Mouse (Mus musculus) heart, embryonic 16.5 days (tissue): Measurements from ENCODE around the gene Ss18l2. TPM values are rescaled to one million over a fixed set of nuclear protein-coding genes. Genes with fewer than 3 reads are reported as not detected.

Source experiments
- ATAC-seq: fragments of 200-750 bp; cut with Nextera tagmentation; replicated peaks from 2 replicates; pipeline ENCODE4 v1.8.0; 2017; ENCODE audit warnings: moderate number of reproducible peaks; ENCODE audit not compliant: insufficient read depth, low FRiP score; ENCODE audit errors: extremely low read depth
- H3K27ac ChIP-seq: fragments of 300-500 bp; sonication (generic); 2 replicates; pipeline ENCODE4 v1.5.1; 2014; ENCODE audit warnings: mild to moderate bottlenecking, low read length, control low read depth, moderate library complexity
- H3K27me3 ChIP-seq: fragments of 300-500 bp; sonication (generic); 2 replicates; pipeline ENCODE4 v1.6.1; 2014; ENCODE audit warnings: low read length, mixed read lengths; ENCODE audit not compliant: control insufficient read depth, insufficient read depth
- H3K36me3 ChIP-seq: fragments of 300-500 bp; sonication (generic); 2 replicates; pipeline ENCODE4 v1.6.1; 2014; ENCODE audit not compliant: control insufficient read depth, insufficient read depth
- H3K4me1 ChIP-seq: fragments of 300-500 bp; sonication (generic); 2 replicates; pipeline ENCODE4 v1.6.1; 2014; ENCODE audit warnings: low read length, mixed read lengths; ENCODE audit not compliant: control insufficient read depth, insufficient read depth
- H3K4me2 ChIP-seq: fragments of 300-500 bp; sonication (generic); 2 replicates; pipeline ENCODE4 v1.6.1; 2014; ENCODE audit warnings: low read depth, mild to moderate bottlenecking, control low read depth, low read length
- H3K4me3 ChIP-seq: fragments of 300-500 bp; sonication (generic); 2 replicates; pipeline ENCODE4 v1.5.1; 2014; ENCODE audit warnings: mild to moderate bottlenecking, control low read depth, low read length
- H3K9ac ChIP-seq: fragments of 300-500 bp; sonication (generic); 2 replicates; pipeline ENCODE4 v1.6.1; 2014; ENCODE audit warnings: low read length, control low read depth
- H3K9me3 ChIP-seq: fragments of 300-500 bp; sonication (generic); replicated peaks from 2 replicates; pipeline ENCODE4 v1.6.1; 2016; ENCODE audit warnings: low read length; ENCODE audit not compliant: control insufficient read depth
- WGBS: fragments of 180-500 bp; shearing (Covaris S2); extraction: QIAGEN DNeasy Blood & Tissue Kit; methylation state at CpG from one replicate; pipeline ENCODE4 v1.1.7; 2014; 5-methylcytosine and 5-hydroxymethylcytosine counted together
- polyA plus RNA-seq: library from polyadenylated mRNA; unstranded; fragments of >200 nt; fragmentation: Nextera tagmentation; extraction: Ambion mirVana; gene quantifications from 2 replicates; pipeline ENCODE4 v1.2.1, GENCODE M21; 2015

Gene Ss18l2
- polyA plus RNA-seq, 1 experiment from 2014 or later, result 172 TPM

GRCm38 (mm10) chr9:121744051-121744450, 33.9 kb downstream of the Ss18l2 start:
- 85% methylated on average over 8 of the region's 8 CpGs for WGBS
- H3K4me3 ChIP-seq, result no peak overlapping the region
- no peaks in the 10 kb centered on the region for H3K27me3 ChIP-seq
- ATAC-seq, result no peak
- no peaks in the 10 kb centered on the region for H3K9me3 ChIP-seq
- no peaks in the 10 kb centered on the region for H3K4me1 ChIP-seq
- H3K9ac ChIP-seq, result no peak overlapping the region
- no peak overlapping the region for H3K27ac ChIP-seq
- H3K36me3 ChIP-seq, result peaks cover 74% of the 10 kb centered on the region
- no peak overlapping the region for H3K4me2 ChIP-seq

GRCm38 (mm10) chr9:121752774-121753173, 42.6 kb downstream of the Ss18l2 start:
- WGBS, result 95% methylated on average over 9 of the region's 9 CpGs
- H3K36me3 ChIP-seq, result peaks cover 74% of the 10 kb centered on the region
- no peak overlapping the region for H3K9ac ChIP-seq
- no peak overlapping the region for H3K27ac ChIP-seq
- peaks cover 3% of the 10 kb centered on the region for H3K4me1 ChIP-seq
- no peak overlapping the region for H3K4me2 ChIP-seq
- no peak overlapping the region for H3K4me3 ChIP-seq
- ATAC-seq, result no peak
- H3K9me3 ChIP-seq, result no peaks in the 10 kb centered on the region
- no peaks in the 10 kb centered on the region for H3K27me3 ChIP-seq

- no peak overlapping the region for H3K4me3 ChIP-seq
- no peaks in the 10 kb centered on the region for H3K9me3 ChIP-seq
- H3K4me1 ChIP-seq, result peaks cover 17% of the 10 kb centered on the region
- no peak overlapping the region for H3K27ac ChIP-seq
- H3K27me3 ChIP-seq, result no peaks in the 10 kb centered on the region
- no peak overlapping the region for H3K4me2 ChIP-seq
- no peak overlapping the region for H3K9ac ChIP-seq
- WGBS, result 85% methylated on average over 3 of the region's 3 CpGs
- ATAC-seq, result no peak
- peaks cover 58% of the 10 kb centered on the region for H3K36me3 ChIP-seq
These were observed 44.5 kb downstream of the Ss18l2 start for GRCm38 (mm10) chr9:121754624-121755023.

DNA sequence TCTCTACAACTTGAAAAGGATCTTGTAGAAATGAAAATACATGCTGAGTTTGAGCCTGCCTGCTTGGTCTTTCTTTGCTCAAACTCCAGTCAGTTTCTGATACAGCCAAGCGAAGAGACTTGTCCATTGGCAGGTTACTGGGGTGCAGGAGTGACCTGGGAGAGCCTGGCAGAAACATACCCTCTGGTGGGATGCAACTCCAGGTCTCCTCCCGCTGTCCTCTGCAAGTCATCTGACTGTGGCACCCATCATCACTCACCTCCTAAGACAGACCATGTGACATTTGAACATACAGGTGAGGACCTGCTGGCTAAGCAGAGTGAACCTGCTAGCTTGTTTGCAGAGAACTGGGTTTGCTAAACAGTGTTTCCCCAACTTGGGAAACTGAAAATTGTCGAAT, 46.7 kb downstream of the Ss18l2 start:
- no peak for ATAC-seq
- no peak overlapping the region for H3K4me3 ChIP-seq
- H3K36me3 ChIP-seq, result peaks cover 37% of the 10 kb centered on the region
- H3K9me3 ChIP-seq, result no peaks in the 10 kb centered on the region
- no peak overlapping the region for H3K27ac ChIP-seq
- no peaks in the 10 kb centered on the region for H3K27me3 ChIP-seq
- peaks cover 27% of the 10 kb centered on the region for H3K4me1 ChIP-seq
- H3K4me2 ChIP-seq, result no peak overlapping the region
- no peak overlapping the region for H3K9ac ChIP-seq
- WGBS, result 76% methylated on average over 3 of the region's 3 CpGs

GRCm38 (mm10) chr9:121757432-121757831, 47.3 kb downstream of the Ss18l2 start:
- Histone ChIP-seq H3K27me3 (no peaks in the 10 kb centered on the region), H3K9me3 (no peaks in the 10 kb centered on the region), H3K4me1 (peaks cover 30% of the 10 kb centered on the region), H3K4me2 (no peak overlapping the region), H3K36me3 (peaks cover 32% of the 10 kb centered on the region), H3K4me3 (no peak overlapping the region), H3K9ac (0 out of 2 replicates have a peak overlapping the region, but pooled peaks have one; percentile 21), H3K27ac (no peak overlapping the region)
- 41% methylated on average over 3 of the region's 3 CpGs for WGBS
- ATAC-seq, result no peak

DNA sequence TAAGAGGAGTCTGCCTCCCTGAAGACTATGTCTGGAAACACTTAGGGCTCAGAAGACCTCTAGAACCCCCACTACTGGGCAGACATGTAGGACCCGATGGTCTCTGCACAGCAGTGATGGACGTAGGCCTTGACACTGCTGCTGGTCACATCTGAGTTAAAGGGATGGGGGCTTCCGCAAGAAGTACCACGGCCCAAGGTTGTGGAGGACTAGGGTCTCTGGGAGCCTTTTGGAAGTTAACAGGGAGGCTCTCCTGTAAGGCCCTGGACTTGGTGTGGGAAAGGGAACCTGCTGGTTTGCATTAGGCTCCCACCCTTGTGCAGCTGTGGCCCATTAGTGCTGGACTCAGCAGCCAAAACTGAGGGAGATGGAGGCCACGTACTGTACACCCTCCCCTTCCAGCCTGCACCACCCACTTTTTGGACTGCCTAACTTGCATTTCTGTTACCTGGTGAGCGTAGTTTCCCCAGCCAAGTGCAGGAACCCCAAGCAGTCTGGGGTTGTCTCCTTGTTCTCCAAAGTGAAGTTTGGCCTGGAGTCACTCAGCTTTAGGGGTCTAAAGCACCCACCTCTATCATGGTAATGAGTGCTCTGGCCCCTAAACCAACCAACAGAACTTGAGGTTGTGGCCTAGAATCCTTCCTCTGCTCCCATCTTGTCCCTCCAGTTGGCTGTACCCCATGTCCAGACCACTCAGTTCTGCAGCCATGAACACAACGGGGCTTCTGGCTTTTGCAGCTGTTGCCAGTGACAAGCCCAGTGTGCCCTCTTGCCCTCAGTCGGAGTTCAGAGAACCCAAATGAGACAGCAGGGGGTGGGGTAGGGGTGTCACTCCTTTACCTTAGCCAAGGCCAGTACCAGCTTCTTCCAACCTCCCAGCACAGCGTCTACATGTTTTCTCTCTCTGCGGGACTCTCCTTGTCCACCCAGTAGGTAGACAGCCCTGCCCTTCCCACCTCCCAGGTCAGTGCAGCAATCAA, 48.0 kb downstream of the Ss18l2 start:
- peak overlapping the region; percentile 89 for H3K27ac ChIP-seq
- no peaks in the 10 kb centered on the region for H3K9me3 ChIP-seq
- peaks cover 30% of the 10 kb centered on the region for H3K4me1 ChIP-seq
- H3K4me2 ChIP-seq, result peak overlapping the region; percentile 96
- peak overlapping the region; percentile 74 for H3K4me3 ChIP-seq
- no peak for ATAC-seq
- H3K9ac ChIP-seq, result peak overlapping the region; percentile 90; the same call in 1 of the 2 replicates
- 52% methylated on average over 10 of the region's 10 CpGs for WGBS
- peaks cover 33% of the 10 kb centered on the region for H3K36me3 ChIP-seq
- H3K27me3 ChIP-seq, result no peaks in the 10 kb centered on the region

DNA sequence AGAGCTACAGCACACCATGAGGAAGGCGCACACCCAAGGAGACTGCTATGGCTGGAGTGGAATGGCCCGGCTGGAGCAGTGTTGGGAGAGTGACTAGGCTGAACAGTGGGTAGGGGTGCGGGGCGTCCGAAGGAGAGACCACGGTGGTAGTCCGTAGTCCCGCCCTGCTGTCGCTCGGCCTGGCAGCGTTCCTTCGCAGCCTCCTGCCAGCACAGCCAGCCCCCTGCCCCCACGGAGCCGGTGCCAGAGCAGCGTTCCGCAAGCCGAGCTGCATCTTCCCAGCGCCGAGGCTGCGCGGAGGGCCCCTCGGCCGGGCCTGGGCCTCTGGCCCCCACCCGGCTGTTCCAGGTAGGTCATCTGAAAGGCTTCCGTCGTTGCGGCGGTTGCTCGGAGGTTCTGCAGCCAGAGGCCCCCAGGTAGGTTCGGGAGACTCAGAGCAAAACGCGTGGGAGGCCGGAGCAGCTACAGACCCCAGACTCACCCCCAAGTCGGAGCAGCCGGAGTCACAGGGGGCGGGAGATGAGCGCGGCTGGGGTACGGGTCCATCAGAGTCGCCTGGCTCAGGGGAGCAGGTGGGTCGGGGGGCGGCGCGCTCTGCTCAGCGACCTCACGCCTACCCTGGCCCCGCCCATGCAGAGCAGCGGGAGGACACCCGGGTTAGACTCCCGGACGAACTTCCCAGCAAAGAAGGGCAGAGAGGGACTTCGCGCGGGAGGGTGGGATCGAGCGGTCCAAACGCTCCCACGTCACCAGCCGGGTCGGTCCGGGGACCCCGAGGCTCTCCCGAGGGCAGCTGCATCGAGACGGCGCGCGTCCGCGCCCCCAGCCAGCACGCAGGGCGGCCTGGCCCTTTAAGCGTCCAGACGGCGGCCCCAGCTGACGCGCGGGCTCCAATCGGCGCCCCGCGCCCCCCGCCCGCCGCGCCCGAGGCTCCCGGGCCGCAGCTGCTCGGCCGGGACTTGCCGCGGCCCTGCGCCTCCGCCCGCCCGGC, 49.3 kb downstream of the Ss18l2 start, which contains the start of gene Zfp651:
Gene Zfp651, plus strand, starts transcription at position 240 of the 991 bp plus-strand sequence.
- Histone ChIP-seq H3K27ac (peak within 1 kb of the TSS; percentile 89), H3K9me3 (no peaks in the 10 kb centered on the region), H3K9ac (peak within 1 kb of the TSS; percentile 90), H3K4me3 (peak within 1 kb of the TSS; percentile 74), H3K27me3 (no peaks in the 10 kb centered on the region), H3K4me1 (peaks cover 30% of the 10 kb centered on the region), H3K36me3 (peaks cover 35% of the 10 kb centered on the region), H3K4me2 (peak within 1 kb of the TSS; percentile 96)
- under 1% methylated on average over 86 of the region's 97 CpGs for WGBS
- peak; percentile 84 for ATAC-seq

GRCm38 (mm10) chr9:121760271-121761090, 50.4 kb downstream of the Ss18l2 start:
- Histone ChIP-seq H3K36me3 (peaks cover 32% of the 10 kb centered on the region), H3K4me2 (peak overlapping the region; percentile 96), H3K27ac (peak overlapping the region; percentile 89), H3K27me3 (no peaks in the 10 kb centered on the region), H3K9me3 (no peaks in the 10 kb centered on the region), H3K4me3 (peak overlapping the region; percentile 74), H3K9ac (peak overlapping the region; percentile 90), H3K4me1 (peaks cover 30% of the 10 kb centered on the region)
- ATAC-seq, result peak; percentile 79
- WGBS, result 1% methylated on average over 41 of the region's 43 CpGs
